Mouse (Mus musculus): ENCODE measurements around the gene Tmem229a. TPM values are rescaled to one million over a fixed set of nuclear protein-coding genes. Genes with fewer than 3 reads are reported as not detected.

Gene Tmem229a
- total RNA-seq, 2 experiments from 2014 or later: 0.10 to 0.16 TPM

Other genes starting within 250 kb of the Tmem229a start
- not detected for gene Hyal6, start 223.1 kb downstream of the Tmem229a start, total RNA-seq (2021)
- gene Hyal4, start 208.0 kb downstream of the Tmem229a start, total RNA-seq (2021): not detected
- gene Spam1, start 165.1 kb downstream of the Tmem229a start, total RNA-seq (2021): not detected
- not detected for gene Hyal5, start 98.3 kb downstream of the Tmem229a start, total RNA-seq (2021)